Mouse (Mus musculus) thymus, postnatal 36 days (tissue): ENCODE measurements around the gene Moap1.
A peak's percentile ranks its signal among the peaks of the same experiment; 100 is the strongest.

Source experiments
- DNase-seq, 2 experiments: peaks; one replicate each; pipeline ENCODE4 v3.0.0; 2022; ENCODE audit warnings: mixed read lengths in 2 of 2

The Moap1 gene

DNA sequence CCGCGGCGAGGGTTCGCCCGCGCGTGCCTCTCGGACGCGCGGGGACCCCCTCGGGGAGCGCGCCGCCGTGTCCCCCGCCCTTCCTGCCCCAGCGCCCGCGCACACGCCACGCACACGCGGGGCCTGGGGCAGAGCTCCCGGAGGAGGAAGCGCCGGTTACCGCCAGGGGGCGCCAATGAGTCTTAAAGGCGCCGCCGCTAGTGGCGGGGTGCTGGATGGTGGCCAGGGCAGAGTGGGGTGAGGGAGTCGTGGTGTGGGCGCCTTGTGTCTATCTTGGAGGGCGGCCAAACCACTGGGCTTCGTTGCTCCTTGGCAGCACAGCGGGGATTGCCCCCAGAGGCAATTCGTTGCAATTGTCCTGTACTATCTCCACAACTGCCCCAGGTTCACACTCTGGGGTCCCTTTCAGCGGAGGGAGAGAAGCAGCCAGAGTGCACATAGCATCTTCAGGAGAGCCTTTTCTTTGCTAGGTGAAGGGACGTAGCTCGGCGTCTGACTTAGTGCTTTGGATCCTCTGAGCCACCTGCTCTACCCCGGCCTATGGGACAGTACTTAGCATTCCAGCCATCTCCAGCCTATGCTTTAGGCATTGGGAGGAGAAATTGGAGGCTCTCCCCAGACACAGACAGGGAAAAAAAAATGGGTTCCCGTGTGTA lies 38.1 kb downstream of the Moap1 start:
- peak; percentile 88 to 89 for DNase-seq

DNA sequence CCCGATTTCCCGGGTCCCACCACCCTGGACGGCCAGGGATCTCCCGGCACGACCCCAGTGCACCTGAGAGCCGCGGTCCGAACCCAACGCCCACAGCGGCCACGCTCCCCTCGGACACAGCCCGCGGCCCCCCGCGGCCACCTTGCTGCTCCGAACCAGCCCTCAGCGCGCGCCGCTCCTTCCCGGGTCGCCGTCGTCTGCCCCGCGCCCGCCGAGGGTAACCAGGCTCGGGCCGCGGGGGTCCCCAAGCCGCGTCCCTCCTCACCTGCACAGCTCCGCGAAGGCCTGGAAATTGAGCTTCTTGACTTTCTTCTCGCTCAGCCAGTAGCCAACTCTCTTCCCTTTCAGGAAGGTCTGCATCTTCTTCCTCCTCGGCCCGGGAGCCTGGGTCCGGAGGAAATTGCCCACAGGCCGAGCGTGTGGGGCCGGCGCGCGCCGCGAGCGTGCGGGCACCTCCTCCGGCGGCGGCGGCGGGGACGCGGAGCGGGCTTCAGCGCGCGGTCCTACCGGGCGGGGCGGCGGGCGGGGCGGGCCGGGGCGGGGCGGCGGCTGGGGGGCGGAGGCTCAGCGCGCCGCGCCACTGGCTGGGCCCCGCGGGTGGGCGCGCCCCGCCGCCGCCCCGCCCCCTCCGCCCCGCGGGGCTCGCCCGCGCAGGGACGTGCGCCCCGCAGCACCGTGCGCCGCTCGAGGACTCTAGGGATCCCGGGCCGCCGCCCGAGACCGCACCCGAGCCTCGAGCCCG lies 38.8 kb downstream of the Moap1 start, which contains the start of gene Itpk1:
Gene Itpk1 (minus strand): TSS at position 474 of the 742 bp plus-strand sequence.
- DNase-seq = peak; percentile 61 to 63

DNA sequence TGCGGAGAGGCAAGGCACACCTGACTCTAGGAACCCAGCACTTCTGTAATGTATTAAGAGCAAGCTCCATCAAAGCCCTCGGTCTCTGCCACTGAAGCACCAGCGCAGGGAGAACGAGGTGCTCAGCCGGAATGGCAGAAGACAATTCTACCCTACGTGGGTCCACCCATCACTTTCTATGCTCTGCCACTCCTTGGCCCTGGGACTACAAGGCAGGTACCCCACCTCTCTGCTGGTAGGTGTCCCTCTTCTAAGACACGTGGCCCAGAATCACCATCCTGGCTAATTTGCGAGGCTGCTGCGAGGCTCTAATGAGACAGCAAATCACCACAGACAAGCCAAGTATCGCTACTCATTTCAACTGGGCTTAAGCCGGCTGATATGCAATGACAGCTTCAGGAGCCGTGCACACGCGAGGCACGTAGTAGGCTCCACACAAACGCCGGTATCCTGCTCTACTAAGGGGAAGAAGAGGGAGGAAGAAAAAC lies 39.5 kb downstream of the Moap1 start:
- peak in 1 of 2 experiments; percentile 28 for DNase-seq

DNA sequence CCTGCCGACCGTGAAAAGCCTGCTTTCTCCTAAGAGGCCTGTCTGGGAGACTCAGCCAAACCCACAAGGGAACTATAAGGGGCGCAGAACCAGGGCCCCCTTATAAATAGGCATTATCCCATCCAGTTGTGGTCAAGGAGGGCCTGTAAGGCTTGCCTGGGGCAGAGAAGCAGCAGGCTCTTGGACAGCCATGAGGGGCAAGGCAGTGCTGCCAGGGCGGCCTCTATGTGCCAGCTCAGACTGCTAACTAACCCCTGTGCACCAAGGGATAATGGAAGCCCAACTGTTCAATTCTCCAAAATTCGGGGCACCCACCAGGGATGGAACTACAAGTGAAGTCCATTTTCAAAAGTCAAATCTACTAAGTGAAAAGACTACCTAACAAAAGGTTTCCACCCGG lies 40.0 kb downstream of the Moap1 start:
- DNase-seq = no peak

DNA sequence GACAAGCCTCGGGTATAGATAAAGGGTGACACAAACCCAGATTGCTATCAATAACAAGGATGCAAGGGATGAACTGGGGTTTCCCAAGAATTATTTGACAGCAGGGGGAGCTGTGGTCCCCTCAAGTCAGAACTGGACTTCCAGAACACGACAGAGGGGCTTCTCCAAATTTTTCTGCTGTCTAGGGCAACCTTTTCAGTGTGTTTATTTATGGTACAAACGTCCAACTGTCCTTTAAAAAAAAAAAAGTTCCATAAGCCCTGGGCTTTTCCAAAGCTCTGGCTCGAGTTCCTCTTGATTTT lies 40.4 kb downstream of the Moap1 start:
- DNase-seq = no peak

DNA sequence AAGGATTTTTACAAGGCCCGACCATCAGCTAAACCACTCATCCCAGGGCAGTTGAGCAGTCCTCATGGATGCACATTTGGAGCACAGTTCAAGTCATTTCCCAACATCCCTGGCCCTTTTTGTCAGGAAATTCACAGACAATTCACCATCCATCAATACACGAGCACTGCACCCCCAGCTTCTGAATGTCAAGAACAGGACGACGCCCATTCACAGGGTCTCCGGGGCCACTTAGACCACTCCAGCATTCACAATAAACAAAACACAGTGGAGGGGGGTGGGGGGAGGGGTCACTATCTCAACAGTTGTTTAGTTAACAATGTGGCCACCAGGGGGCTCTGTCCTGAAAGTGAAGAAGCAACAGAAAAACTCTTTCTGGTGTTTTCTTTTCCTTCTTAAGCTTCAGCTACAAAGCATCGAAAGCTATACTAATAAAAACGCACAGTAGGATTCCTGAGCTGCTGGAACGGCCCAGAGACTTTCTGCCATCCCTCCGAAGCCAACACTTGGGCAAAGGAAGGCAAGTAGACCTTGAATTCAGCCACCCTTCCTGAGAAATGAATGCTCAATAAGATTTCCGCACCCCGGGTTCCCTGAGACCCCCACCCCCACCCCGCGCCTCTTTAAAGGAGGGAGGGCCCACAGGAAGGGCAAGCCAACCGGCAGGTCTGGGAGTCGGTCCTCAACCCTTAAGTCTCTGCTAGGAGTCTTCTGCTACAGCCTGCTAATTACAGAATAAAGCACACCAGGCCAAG lies 40.9 kb downstream of the Moap1 start:
- peak; percentile 67 to 78 for DNase-seq

DNA sequence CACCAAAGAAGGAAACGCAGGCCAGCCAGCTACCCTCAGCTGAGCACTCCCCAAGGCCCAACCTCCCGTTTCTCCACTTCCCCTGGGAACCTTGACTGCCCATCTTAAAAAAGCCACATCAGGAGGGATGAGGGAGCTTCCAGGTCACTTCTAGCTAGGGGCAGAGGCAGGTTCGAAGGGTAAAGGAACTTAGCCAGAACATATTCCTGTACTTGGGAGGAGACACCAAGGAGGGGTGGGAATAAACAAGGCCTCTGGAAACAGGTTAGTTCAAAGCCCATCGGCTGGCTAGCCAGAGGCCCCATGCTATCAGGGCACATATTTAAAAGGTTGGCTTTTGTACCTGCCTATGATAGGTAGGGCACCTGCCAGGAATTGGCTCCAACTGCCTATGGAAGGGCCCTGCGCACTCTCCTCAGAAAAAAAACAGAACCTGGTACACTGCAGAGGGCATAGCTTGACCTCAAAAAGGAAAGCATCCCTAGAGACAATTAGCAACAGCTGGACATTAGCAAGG lies 41.7 kb downstream of the Moap1 start:
- DNase-seq = no peak

DNA sequence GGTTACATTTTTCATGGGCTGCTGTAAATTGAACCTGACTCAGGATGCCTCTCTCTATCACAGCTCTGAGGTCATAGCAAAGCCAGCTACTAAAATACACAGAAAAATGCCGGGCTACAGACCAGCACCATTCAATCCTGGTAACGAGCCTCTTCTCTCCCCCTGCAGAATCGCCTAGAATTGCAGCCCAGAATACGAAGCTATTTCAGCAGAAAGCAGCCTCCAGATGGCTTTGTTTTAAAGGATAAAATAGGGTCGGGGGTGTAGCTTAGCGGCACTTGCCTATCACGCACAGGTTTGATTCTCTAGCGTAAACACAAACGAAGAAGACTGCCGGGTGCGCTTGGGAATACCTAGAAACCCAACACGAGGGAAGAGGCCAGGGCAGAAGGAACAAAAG lies 43.0 kb downstream of the Moap1 start:
- no peak for DNase-seq

DNA sequence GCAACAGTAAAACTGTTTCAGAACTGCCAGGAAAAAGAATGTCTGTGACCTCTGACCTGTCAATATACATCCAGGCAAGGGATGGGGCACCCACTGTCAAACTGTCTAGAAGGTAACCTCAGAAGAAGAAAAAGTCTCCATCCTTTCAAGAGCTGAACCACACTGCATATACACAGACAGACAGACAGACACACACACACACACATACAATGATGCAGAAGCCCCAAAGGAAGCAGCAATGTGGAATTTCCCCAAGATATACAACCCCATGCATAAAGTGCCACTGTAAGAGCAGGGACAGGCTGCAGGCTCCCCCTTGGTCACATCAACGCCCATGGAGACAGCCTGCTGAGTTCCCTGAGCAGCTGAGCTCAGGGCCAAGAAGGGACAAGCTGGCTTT lies 44.3 kb downstream of the Moap1 start:
- no peak for DNase-seq

DNA sequence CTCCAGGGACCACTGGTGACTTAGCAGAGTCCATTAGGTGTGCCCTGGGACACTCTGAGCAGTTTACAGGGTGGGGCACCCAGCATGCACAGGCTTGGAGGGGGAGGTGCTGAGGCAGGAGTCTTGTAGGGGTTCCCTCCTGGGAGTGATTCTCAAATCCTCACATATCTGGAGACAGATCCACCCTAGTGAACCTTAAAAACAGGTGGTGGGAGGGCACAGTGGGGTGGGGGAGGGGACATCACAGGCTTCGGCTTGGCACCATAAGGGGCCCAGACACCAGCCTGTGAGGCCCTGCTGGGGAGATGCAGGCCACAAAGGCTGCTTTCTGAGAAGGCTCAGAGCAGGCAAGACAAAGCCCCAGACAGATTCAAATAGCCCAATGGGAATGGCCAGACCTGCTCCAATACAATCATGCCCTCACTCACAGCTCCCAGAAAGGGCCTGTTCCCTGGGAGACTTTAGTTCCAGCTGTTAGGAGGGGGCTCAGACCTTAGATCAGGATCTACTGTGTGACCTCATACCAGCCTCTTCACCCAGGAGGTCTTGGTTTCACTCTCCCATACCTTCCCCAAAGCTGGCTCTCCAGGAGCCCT lies 45.3 kb downstream of the Moap1 start:
- peak; percentile 52 to 65 for DNase-seq

DNA sequence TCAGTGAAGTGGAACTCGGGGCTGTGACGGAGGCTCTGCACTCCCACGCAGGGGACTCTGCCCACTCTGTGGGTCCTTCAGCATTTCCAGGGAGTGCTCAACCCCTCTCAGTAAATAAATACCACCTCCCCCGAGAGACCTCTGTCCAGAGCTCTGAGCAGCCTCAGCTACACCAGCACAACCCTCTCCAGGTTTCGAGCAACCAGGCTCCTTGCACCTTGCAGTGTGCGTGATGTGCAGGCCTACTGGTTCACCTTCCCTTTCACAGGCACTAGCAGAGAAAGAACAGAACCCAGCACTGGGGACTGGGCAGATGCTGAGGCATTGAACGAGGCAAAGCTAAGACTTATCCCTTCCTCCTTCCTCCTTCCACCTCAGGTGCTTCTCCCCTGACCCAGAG lies 46.1 kb downstream of the Moap1 start:
- no peak for DNase-seq

DNA sequence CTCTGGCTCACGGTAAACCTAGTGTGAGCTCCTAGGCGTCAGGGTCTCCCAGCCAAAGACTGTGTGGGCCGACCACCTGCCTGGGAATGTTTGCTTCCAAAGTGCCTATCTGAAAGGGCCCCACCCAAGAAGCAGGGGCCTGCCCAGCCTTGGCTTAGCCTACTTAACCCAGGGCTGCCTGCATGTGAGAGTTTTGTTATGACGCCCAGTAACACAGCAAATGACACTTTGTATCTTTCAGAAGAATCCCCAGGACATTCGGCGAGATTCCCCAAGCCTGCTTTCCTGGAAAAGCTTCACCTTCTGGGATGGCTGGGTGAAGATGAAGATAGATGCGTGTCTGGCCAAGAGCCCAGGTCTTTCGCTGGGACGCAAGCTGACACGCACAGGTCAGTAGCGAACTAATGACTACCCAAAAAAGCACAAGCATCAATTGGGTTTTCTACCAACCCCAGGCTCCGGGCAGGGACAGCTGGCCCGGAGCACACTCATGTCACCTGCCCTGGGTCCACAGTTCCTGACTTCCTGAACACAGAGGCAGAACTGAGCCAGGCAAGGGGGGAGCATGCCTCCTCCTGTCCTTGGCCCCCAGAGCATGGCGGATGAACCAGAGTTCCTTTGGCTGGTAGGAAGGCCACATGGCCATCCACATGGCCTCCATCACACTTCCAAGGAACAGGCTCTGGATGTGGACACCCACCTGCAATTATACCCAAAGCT lies 46.7 kb downstream of the Moap1 start:
- DNase-seq = no peak

DNA sequence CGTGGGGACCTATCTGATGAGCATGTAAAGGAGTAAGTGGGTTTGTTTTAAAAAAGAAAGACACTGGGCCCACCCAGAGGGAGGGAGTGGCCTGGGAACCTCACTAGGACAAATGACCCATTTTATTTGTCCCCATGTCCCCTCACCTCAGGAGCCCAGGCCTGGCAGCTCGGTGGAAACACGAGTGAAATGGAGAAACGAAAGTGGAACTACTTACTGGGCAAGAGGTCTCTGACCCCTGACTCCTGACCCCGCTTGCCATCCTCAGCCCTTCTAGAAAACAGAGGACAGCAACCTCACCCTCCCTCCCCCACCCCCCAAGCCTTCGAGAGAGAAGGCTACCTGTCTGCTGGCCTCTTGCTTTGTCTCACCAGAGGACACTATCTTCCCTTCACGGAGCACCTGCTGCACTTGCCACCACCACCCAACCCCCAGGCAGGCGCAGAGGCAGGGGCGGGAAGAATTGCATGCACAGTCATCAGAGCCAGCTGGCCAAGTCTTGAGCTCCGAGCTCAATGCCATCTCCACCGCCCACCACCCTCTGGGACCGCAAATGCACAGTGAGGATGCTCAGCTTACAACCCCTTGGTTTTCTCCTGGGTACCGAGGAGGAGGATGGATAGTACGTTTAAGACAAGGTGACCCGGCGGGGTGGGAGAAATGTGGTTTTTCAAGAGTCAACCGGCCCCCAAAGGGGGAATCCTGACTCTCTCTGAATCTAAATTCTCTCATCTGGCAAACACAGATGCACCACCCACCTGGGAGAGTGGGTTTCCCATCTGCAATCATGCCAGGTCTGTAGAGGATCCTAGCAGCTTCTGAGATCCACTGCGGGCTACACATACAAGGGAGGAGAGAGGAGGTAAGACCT lies 47.9 kb downstream of the Moap1 start:
- peak; percentile 63 to 75 for DNase-seq
